Mouse (Mus musculus): Measurements from ENCODE around the gene Trmt11. TPM values are rescaled to one million over a fixed set of nuclear protein-coding genes. Genes with fewer than 3 reads are reported as not detected.
"Not testable (repeated sequence)": the region's sequence is repeated elsewhere in the genome, so short reads cannot be mapped to it uniquely, and the experiment has no call there.

Trmt11 gene
- polyA plus RNA-seq (2021) = 11.6 TPM

DNA sequence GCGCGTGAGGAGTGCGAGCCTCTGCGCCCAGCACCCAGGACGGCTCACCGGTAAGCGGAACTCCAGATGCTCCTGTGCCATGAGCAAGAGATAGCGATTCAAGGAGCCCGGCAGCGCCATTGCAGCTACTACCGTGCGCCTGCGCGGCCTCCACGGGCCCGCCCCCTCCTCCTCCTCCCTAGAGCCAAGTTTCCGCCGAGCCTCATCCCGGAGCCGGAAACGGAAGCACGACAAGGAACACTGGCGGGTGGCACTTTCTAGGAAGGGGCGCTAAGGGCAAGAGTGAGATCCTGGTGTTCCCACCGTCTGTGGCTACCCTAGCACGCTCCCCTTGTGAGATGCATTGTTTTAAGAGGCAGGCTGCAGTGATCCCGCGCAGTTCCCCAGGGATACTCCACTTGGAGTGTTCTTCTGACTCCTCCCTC is at the start of gene Trmt11:
Trmt11 (minus strand) TSS at position 208 of the 425 bp plus-strand sequence.
- ChIA-PET POLR2A (interaction anchor here (0.7 kb wide), 1 partner anchor 14 kb away, joined by 3 read pairs; no protein-coding TSS in a partner anchor), CTCF (interaction anchor here (0.9 to 1.5 kb wide), 3 partner anchors 10 to 201 kb away, joined by 3 to 5 read pairs (median 4); no protein-coding TSS in a partner anchor)
- H3K27me3 ChIP-seq = no peaks in the 10 kb centered on the region
- ATAC-seq (peak; percentile 98), DNase-seq (ENCODE audit: low read depth, low spot score) (no peak)
- in situ Hi-C loops (cut with MboI; ENCODE audit: low pct_unique_long_range_greater_than_20kb) = loop anchor here (25.0 kb wide), 1 partner anchor 1238 kb away; the partner anchor contains the start of gene Rnf146
- no peak for TF ChIP-seq CTCF (IDR thresholded peaks at IDR 0.05)

DNA sequence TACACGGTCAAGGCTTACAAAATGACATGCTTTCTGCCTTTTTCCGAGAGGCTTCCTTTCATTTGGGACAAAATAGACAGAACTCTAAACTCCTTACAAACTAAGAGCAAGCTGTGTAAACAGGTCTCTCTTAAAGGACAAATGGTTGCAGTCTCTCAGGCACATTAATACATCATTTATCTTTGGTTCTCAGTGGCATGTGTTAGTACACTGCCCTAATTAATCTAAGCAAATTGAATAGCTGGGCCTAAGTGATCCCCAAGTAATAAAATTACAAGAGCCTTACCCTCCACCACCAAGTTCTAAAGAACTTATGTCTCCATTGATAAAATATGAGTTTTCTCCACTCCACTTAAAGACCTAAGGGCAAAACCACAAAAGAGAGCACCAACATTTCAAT is 47.1 kb upstream of the Trmt11 start:
- in situ Hi-C loops (cut with MboI; ENCODE audit: low pct_unique_long_range_greater_than_20kb) = no loop called here
- TF ChIP-seq CTCF (IDR thresholded peaks at IDR 0.05) = no peak

DNA sequence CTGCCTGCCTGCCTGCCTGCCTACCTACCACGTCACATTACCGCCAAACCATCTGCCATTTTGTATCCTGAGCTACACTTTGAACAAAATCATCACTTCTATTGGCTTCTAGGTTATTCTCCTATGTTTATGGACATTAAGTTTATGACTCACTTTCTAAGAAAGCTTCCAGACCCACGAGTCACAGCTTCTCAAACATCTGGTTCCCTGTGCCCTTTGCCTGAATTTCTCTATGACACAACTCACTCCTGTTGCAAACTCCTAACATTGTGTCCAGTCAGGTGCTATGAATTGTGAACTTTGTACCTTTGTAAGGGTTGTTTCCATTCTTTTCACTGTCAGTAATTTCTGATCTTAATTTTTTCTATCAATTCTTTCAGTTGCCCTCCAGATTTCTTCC is 37.7 kb upstream of the Trmt11 start:
- TF ChIP-seq CTCF (IDR thresholded peaks at IDR 0.05) = no peak
- ATAC-seq = peak; percentile 67
- ChIA-PET POLR2A (no interaction called here), CTCF (interaction anchor here (0.6 kb wide), 1 partner anchor 14 kb away, joined by 3 read pairs; no protein-coding TSS in a partner anchor)
- in situ Hi-C loops (cut with MboI; ENCODE audit: low pct_unique_long_range_greater_than_20kb) = no loop called here
- DNase-seq (ENCODE audit: low read depth, low spot score) = no peak
- H3K27me3 ChIP-seq = no peaks in the 10 kb centered on the region

More for the DNA sequence above, 47.1 kb upstream of the Trmt11 start:
- H3K27me3 ChIP-seq = no peaks in the 10 kb centered on the region
- ChIA-PET POLR2A (no interaction called here), CTCF (no interaction called here)
- ATAC-seq = no peak
- DNase-seq (ENCODE audit: low read depth, low spot score) = no peak

DNA sequence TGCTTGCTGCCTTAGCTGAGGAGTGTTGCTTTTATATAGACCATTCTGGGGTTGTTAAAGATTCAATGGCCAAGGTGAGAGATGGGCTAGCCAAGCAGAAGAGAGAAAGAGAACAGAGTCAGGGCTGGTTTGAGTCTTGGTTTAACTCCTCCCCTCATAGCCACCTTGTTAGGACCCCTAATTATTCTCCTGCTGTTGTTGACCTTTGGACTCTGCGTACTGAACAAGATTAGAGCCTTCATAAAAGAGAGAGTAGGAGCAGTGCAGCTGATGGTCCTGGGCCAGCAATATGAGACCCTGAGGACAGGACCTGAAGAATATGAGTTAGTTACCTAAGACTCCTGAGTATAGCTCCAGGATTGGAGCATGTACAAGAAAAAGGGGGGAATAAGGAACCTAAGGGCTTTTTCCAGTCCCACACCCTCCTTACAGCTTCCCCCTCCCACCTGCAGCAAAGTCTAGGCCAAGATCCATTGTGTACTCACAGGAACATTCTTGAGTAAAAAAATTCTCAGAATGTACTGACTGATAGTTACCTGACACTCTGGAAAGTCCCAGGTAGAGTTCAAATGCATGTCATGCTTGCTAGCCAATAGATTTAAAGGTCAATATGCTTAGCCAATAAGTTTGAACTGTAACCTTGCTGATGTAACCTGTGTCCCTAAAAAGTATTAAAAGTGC is 36.1 kb upstream of the Trmt11 start:
- CTCF ChIA-PET = interaction anchor here (1.4 kb wide), 1 partner anchor 11 kb away, joined by 3 read pairs; no protein-coding TSS in a partner anchor
- POLR2A ChIA-PET; H3K27me3 ChIP-seq; ATAC-seq; DNase-seq (ENCODE audit: low read depth, low spot score); in situ Hi-C loops (cut with MboI; ENCODE audit: low pct_unique_long_range_greater_than_20kb): not testable (repeated sequence)

DNA sequence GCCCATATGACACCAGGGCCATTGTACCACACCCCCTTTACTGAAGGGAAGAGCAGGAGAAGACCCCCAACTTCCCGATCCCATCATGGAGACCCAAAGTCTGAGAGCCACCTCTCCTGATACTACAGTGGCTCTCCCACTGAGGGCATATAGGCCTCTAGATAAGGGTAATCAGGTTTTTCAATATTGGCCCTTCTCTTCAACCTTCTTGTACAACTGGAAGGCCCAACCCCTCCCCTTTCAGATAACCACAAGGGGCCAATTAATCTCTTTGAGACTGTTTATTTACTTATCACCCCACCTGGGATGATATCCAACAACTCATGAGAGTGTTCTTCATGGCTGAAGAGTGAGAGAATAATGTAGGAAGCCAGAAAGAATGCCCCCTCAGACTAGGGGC is 32.2 kb upstream of the Trmt11 start:
- in situ Hi-C loops (cut with MboI; ENCODE audit: low pct_unique_long_range_greater_than_20kb) = no loop called here
- TF ChIP-seq CTCF (IDR thresholded peaks at IDR 0.05) = no peak
- ChIA-PET CTCF (no interaction called here), POLR2A (no interaction called here)
- no peak for ATAC-seq
- H3K27me3 ChIP-seq = no peaks in the 10 kb centered on the region
- no peak for DNase-seq (ENCODE audit: low read depth, low spot score)

DNA sequence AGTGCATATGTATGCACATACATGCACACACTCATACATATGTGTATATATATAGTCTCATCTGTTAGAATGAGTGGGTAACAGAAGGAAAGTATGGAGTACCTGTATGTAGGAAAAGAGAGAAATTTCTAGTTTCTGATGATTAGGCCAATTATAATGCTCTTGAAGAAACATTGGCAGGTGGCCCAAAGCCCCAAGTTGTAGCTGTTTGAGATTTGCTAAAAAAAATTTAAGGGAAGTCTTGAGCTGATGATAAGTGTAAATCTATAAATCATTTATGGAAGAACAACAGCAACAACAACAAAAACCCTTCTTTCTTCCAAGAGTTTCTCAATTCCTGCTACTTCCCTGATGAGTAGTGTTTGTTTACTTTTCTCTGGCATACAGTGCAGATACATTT is 29.4 kb upstream of the Trmt11 start:
- no peak for TF ChIP-seq CTCF (IDR thresholded peaks at IDR 0.05)
- CTCF ChIA-PET = no interaction called here
- ATAC-seq = no peak
- H3K27me3 ChIP-seq = no peaks in the 10 kb centered on the region
- no peak for DNase-seq (ENCODE audit: low read depth, low spot score)
- in situ Hi-C loops (cut with MboI; ENCODE audit: low pct_unique_long_range_greater_than_20kb) = no loop called here
- POLR2A ChIA-PET = no interaction called here

DNA sequence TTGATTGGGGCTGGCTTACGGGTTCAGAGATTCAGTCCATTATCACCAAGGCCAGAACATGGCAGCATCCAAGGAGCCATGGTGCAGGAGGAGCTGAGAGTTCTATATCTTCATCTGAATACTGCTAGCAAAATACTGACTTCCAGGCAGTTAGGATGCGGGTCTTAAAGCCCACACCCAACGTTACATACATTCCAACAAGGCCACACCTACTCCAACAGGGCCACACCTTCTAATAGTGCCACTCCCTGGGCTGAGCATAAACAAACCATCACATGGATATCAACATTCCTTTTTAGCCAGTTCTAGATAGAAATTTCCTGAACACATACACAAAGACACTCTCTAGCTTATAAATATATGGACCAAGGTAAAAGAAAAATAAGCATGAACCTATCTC is 29.0 kb upstream of the Trmt11 start, which contains the start of gene Hint3:
Hint3 (minus strand) TSS at position 120 of the 400 bp plus-strand sequence.
- no peaks in the 10 kb centered on the region for H3K27me3 ChIP-seq
- DNase-seq (ENCODE audit: low read depth, low spot score) (no peak), ATAC-seq (no peak)
- no peak for TF ChIP-seq CTCF (IDR thresholded peaks at IDR 0.05)
- in situ Hi-C loops (cut with MboI; ENCODE audit: low pct_unique_long_range_greater_than_20kb) = no loop called here
- ChIA-PET CTCF (no interaction called here), POLR2A (no interaction called here)

DNA sequence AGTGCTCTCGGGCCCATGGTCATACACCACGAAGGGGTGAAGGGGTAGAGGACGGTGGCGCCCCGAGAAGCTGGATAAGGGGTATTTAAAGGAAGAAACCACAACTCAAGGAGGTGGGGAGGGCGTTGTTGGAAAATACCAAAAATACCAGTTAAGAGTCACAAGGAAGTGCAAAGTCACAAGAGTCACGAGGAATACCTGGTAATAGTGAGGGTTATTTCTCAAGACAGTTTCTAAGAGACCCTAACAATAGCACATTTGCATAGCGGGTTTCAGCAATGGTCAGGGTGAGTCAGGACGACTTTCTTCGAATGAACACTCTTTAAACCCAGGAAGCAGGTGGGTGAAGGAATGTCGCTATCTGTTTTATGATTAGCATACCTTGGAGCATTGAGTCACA is 27.9 kb upstream of the Trmt11 start:
- in situ Hi-C loops (cut with MboI; ENCODE audit: low pct_unique_long_range_greater_than_20kb); DNase-seq (ENCODE audit: low read depth, low spot score); H3K27me3 ChIP-seq; ATAC-seq; POLR2A ChIA-PET; CTCF ChIA-PET: not testable (repeated sequence)

DNA sequence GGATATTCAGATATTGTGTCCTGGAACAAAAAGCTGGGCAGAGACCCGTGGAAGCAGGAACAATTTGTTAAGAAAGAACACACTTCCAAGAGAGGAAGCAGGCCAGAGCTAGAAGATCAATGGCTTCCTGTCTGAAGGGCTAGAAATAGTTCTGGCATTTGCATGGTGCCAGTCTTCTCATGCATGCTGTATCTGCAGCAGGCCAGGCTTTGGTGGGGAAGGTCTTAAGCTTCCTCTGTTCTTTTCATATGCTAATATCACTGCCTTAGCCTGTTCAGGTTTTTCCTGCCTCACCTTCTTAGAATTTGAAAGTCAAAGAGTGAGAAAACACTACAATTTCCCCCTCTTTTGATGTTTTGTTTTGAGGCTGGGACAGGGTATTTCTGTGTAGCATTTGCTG is 27.0 kb upstream of the Trmt11 start:
- in situ Hi-C loops (cut with MboI; ENCODE audit: low pct_unique_long_range_greater_than_20kb) = no loop called here
- ChIA-PET CTCF (no interaction called here), POLR2A (interaction anchor here (0.6 kb wide), 1 partner anchor 14 kb away, joined by 5 read pairs; no protein-coding TSS in a partner anchor)
- no peak for DNase-seq (ENCODE audit: low read depth, low spot score)
- no peak for TF ChIP-seq CTCF (IDR thresholded peaks at IDR 0.05)
- no peaks in the 10 kb centered on the region for H3K27me3 ChIP-seq
- ATAC-seq = no peak

DNA sequence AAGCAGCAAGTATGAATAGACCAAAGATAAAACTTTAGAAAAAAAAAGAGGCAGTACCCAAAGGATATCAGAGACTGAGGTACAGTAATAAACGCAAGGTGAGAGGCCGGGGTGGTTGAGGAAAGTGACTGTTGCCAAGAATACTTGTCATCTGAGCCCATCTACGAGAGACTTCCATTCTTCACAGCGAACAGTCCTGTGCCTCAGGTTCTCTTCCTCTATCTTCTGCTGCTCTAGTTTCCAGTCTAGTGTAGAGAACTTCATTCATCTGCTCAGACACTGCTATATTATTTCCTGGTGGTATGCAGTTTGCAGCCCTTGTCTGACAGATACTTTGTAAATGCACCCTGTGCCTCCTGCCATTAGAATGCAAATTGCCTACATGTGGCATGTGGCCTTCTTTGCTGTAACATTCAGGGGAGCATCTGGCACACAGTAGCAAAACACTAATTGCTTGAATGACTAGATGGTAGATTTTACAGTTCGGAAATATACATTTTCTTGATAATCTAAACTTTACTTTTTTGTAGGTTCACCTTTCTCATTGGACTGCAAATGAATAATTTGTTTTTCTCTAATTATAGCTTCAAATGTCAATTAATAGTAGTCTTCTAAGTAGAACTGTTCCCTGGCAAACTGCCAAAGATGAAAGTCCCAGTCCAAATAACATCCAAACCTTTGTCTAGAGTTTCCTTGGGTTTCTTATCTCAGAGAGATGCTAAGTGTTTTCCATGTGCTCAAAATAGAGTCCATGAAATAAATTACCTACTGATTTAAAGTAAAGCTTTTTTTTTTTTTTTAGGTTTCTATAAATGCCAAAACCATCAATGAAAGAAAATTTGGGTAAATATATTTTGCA is 23.8 kb upstream of the Trmt11 start:
- ChIA-PET POLR2A (no interaction called here), CTCF (interaction anchor here (0.7 to 1.6 kb wide), 3 partner anchors 13 to 186 kb away, joined by 3 read pairs; no protein-coding TSS in a partner anchor)
- in situ Hi-C loops (cut with MboI; ENCODE audit: low pct_unique_long_range_greater_than_20kb) = loop anchor here (5.0 to 25.0 kb wide), 2 partner anchors 678 to 1262 kb away; partner anchors contain the start of gene Rnf146
- no peak for DNase-seq (ENCODE audit: low read depth, low spot score)
- ATAC-seq = no peak
- TF ChIP-seq CTCF (IDR thresholded peaks at IDR 0.05) = no peak
- no peaks in the 10 kb centered on the region for H3K27me3 ChIP-seq

DNA sequence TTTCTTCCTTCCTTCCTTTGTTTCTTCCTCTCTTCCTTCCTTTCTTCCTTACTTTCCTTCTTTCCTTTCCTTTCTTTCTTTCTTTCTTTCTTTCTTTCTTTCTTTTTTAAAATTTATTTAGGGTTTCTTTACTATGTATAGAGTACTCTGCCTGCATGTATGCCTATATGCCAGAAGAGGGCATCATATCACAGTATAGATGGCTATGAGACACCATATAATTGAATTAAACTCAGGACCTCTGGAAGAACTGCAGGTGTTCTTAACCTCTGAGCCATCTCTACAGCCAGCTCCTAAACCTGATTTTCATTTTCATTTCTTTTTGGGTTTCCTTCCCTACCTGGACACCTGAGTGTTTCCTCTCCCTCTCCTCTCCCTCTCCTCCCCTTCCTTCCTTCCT is 22.4 kb upstream of the Trmt11 start:
- ChIA-PET POLR2A (no interaction called here), CTCF (interaction anchor here (1.1 to 1.5 kb wide), 2 partner anchors 27 to 95 kb away, joined by 3 to 8 read pairs; no protein-coding TSS in a partner anchor)
- peak; percentile 56 for TF ChIP-seq CTCF (IDR thresholded peaks at IDR 0.05)
- in situ Hi-C loops (cut with MboI; ENCODE audit: low pct_unique_long_range_greater_than_20kb) = loop anchor here (5.0 to 25.0 kb wide), 2 partner anchors 679 to 1261 kb away; partner anchors contain the start of gene Rnf146
- ATAC-seq (no peak), DNase-seq (ENCODE audit: low read depth, low spot score) (no peak)
- H3K27me3 ChIP-seq = no peaks in the 10 kb centered on the region
